Mouse (Mus musculus): ENCODE data around the gene Ifna6. TPM values are rescaled to one million over a fixed set of nuclear protein-coding genes. Genes with fewer than 3 reads are reported as not detected.
"Not testable (repeated sequence)": the region's sequence is repeated elsewhere in the genome, so short reads cannot be mapped to it uniquely, and the experiment has no call there.

Ifna6 gene
- not detected in 2 replicates for polyA plus RNA-seq (2015; fragmentation: Nextera tagmentation; extraction: Ambion mirVana)

DNA sequence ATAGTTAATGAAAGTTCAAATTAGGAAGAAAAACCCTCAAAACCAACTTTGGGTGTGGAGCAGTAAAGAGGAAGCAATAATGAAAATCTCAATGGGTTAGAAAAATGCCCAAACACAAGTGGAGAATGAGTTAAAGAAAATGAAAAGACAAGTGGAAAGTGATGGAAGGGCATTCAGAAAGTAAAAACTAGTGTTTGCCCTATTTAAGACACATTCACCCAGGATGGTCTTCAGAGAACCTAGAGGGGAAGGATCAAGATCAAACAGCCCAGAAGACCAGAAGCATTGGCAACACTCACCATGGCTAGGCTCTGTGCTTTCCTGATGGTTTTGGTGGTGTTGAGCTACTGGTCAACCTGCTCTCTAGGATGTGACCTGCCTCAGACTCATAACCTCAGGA lies at the start of gene Ifna6:
Ifna6 (plus strand) TSS at position 301 of the 400 bp plus-strand sequence.
- not testable (repeated sequence) for H3K4me3 ChIP-seq (ENCODE audit: low read length); H3K36me3 ChIP-seq (ENCODE audit: control insufficient read depth, insufficient read depth, low read length); H3K9me3 ChIP-seq (ENCODE audit: control insufficient read depth, low read length); H3K4me2 ChIP-seq (ENCODE audit: low read depth, low read length); H3K4me1 ChIP-seq (replicated peaks; ENCODE audit: control insufficient read depth, insufficient read depth, low read length); H3K27ac ChIP-seq (ENCODE audit: low read length); H3K9ac ChIP-seq (ENCODE audit: low read length); ATAC-seq (ENCODE audit: low read depth); H3K27me3 ChIP-seq (ENCODE audit: control insufficient read depth, insufficient read depth, low read depth, low read length)

GRCm38 (mm10) chr4:88779550-88779949 lies 47.7 kb upstream of the Ifna6 start, which contains the start of gene Gm13272:
Gene Gm13272 (plus strand): TSS chr4:88779850.
- not testable (repeated sequence) for H3K27ac ChIP-seq (ENCODE audit: low read length); H3K4me2 ChIP-seq (ENCODE audit: low read depth, low read length); ATAC-seq (ENCODE audit: low read depth); H3K36me3 ChIP-seq (ENCODE audit: control insufficient read depth, insufficient read depth, low read length); H3K9me3 ChIP-seq (ENCODE audit: control insufficient read depth, low read length); H3K9ac ChIP-seq (ENCODE audit: low read length); H3K4me3 ChIP-seq (ENCODE audit: low read length); H3K4me1 ChIP-seq (replicated peaks; ENCODE audit: control insufficient read depth, insufficient read depth, low read length); H3K27me3 ChIP-seq (ENCODE audit: control insufficient read depth, insufficient read depth, low read depth, low read length)
- WGBS = no CpG with 5 or more reads among the region's 29 CpGs

DNA sequence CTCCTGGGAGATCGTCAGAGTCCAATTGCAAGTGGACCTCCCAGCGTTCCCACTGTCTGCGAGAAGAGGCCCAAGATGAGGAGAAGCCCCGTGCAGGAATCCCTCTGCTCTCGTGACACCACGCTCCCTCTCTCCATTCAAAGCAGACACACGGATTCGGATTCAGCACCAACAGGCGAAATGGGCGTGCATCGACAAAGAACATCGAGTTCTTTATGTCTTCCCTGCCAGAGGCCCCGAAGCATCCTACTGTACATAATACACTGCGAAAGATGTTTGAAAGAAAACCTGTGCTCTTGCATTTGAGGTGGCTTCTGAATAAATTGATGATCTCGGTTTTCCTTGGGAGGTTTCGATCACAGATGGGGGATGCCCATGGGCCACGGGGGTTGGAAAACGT lies 46.9 kb upstream of the Ifna6 start:
- not testable (repeated sequence) for H3K4me1 ChIP-seq (replicated peaks; ENCODE audit: control insufficient read depth, insufficient read depth, low read length); H3K27ac ChIP-seq (ENCODE audit: low read length); H3K9me3 ChIP-seq (ENCODE audit: control insufficient read depth, low read length); H3K27me3 ChIP-seq (ENCODE audit: control insufficient read depth, insufficient read depth, low read depth, low read length); H3K36me3 ChIP-seq (ENCODE audit: control insufficient read depth, insufficient read depth, low read length); H3K4me3 ChIP-seq (ENCODE audit: low read length); H3K4me2 ChIP-seq (ENCODE audit: low read depth, low read length); H3K9ac ChIP-seq (ENCODE audit: low read length); ATAC-seq (ENCODE audit: low read depth)
- 42% methylated on average over 12 of the region's 18 CpGs for WGBS

GRCm38 (mm10) chr4:88781831-88782230 lies 45.4 kb upstream of the Ifna6 start, which contains the start of gene Ifnz:
Gene Ifnz (plus strand): TSS chr4:88782131.
- not testable (repeated sequence) for H3K4me1 ChIP-seq (replicated peaks; ENCODE audit: control insufficient read depth, insufficient read depth, low read length); H3K9me3 ChIP-seq (ENCODE audit: control insufficient read depth, low read length); H3K27me3 ChIP-seq (ENCODE audit: control insufficient read depth, insufficient read depth, low read depth, low read length); ATAC-seq (ENCODE audit: low read depth); H3K9ac ChIP-seq (ENCODE audit: low read length); H3K36me3 ChIP-seq (ENCODE audit: control insufficient read depth, insufficient read depth, low read length)
- 11% methylated on average over 3 of the region's 7 CpGs for WGBS
- H3K4me3 ChIP-seq (ENCODE audit: low read length) = peak within 1 kb of the TSS; percentile 37
- 0 out of 2 replicates have a peak within 1 kb of the TSS, but pooled peaks have one; percentile 22 for H3K4me2 ChIP-seq (ENCODE audit: low read depth, low read length)
- H3K27ac ChIP-seq (ENCODE audit: low read length) = peak within 1 kb of the TSS; percentile 57; the same call in 1 of the 2 replicates

GRCm38 (mm10) chr4:88782335-88782734 lies 44.9 kb upstream of the Ifna6 start:
- not testable (repeated sequence) for ATAC-seq (ENCODE audit: low read depth); H3K9ac ChIP-seq (ENCODE audit: low read length); H3K9me3 ChIP-seq (ENCODE audit: control insufficient read depth, low read length); H3K4me1 ChIP-seq (replicated peaks; ENCODE audit: control insufficient read depth, insufficient read depth, low read length); H3K36me3 ChIP-seq (ENCODE audit: control insufficient read depth, insufficient read depth, low read length); H3K27me3 ChIP-seq (ENCODE audit: control insufficient read depth, insufficient read depth, low read depth, low read length)
- WGBS = 0% methylated on average over 3 of the region's 31 CpGs
- Histone ChIP-seq H3K27ac (ENCODE audit: low read length) (peak overlapping the region; percentile 57; the same call in 1 of the 2 replicates), H3K4me2 (ENCODE audit: low read depth, low read length) (0 out of 2 replicates have a peak overlapping the region, but pooled peaks have one; percentile 22), H3K4me3 (ENCODE audit: low read length) (peak overlapping the region; percentile 37)

GRCm38 (mm10) chr4:88785409-88785808 lies 41.8 kb upstream of the Ifna6 start, which contains the start of gene Gm13276:
Gene Gm13276 (plus strand): TSS chr4:88785709.
- no CpG with 5 or more reads among the region's 27 CpGs for WGBS
- H3K9ac ChIP-seq (ENCODE audit: low read length); H3K27me3 ChIP-seq (ENCODE audit: control insufficient read depth, insufficient read depth, low read depth, low read length); H3K36me3 ChIP-seq (ENCODE audit: control insufficient read depth, insufficient read depth, low read length); H3K27ac ChIP-seq (ENCODE audit: low read length); H3K4me2 ChIP-seq (ENCODE audit: low read depth, low read length); ATAC-seq (ENCODE audit: low read depth); H3K4me3 ChIP-seq (ENCODE audit: low read length); H3K9me3 ChIP-seq (ENCODE audit: control insufficient read depth, low read length); H3K4me1 ChIP-seq (replicated peaks; ENCODE audit: control insufficient read depth, insufficient read depth, low read length): not testable (repeated sequence)

DNA sequence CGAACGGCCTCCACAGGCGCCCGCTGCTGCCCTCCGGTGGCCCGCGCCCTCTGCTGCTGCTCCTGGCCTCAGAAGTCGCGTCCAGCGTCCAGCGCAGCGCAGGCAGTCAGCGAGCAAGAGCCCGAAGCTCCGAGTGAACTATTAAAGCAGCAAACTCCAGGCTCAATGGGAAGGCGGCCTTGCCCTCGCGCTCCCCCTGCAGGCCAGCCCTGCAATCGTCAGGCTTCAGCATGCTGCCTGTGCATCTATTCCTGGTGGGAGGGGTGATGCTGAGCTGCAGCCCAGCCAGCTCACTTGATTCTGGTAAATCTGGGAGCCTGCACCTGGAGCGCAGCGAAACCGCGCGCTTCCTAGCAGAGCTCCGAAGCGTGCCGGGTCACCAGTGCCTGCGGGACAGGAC lies 38.8 kb upstream of the Ifna6 start, which contains the start of gene Gm13277:
Gm13277 (plus strand) TSS at position 231 of the 400 bp plus-strand sequence.
- H3K27me3 ChIP-seq (ENCODE audit: control insufficient read depth, insufficient read depth, low read depth, low read length); H3K27ac ChIP-seq (ENCODE audit: low read length); H3K9ac ChIP-seq (ENCODE audit: low read length); H3K4me2 ChIP-seq (ENCODE audit: low read depth, low read length); ATAC-seq (ENCODE audit: low read depth); H3K4me3 ChIP-seq (ENCODE audit: low read length); H3K4me1 ChIP-seq (replicated peaks; ENCODE audit: control insufficient read depth, insufficient read depth, low read length); H3K36me3 ChIP-seq (ENCODE audit: control insufficient read depth, insufficient read depth, low read length); H3K9me3 ChIP-seq (ENCODE audit: control insufficient read depth, low read length): not testable (repeated sequence)
- 0% methylated on average over 2 of the region's 28 CpGs for WGBS

GRCm38 (mm10) chr4:88791250-88791649 lies 36.0 kb upstream of the Ifna6 start, which contains the start of gene Gm13278:
Gene Gm13278 (plus strand): TSS chr4:88791550.
- H3K36me3 ChIP-seq (ENCODE audit: control insufficient read depth, insufficient read depth, low read length); ATAC-seq (ENCODE audit: low read depth); H3K4me3 ChIP-seq (ENCODE audit: low read length); H3K4me1 ChIP-seq (replicated peaks; ENCODE audit: control insufficient read depth, insufficient read depth, low read length); H3K27me3 ChIP-seq (ENCODE audit: control insufficient read depth, insufficient read depth, low read depth, low read length); H3K27ac ChIP-seq (ENCODE audit: low read length); H3K9ac ChIP-seq (ENCODE audit: low read length); H3K9me3 ChIP-seq (ENCODE audit: control insufficient read depth, low read length); H3K4me2 ChIP-seq (ENCODE audit: low read depth, low read length): not testable (repeated sequence)
- WGBS = no CpG with 5 or more reads among the region's 28 CpGs

DNA sequence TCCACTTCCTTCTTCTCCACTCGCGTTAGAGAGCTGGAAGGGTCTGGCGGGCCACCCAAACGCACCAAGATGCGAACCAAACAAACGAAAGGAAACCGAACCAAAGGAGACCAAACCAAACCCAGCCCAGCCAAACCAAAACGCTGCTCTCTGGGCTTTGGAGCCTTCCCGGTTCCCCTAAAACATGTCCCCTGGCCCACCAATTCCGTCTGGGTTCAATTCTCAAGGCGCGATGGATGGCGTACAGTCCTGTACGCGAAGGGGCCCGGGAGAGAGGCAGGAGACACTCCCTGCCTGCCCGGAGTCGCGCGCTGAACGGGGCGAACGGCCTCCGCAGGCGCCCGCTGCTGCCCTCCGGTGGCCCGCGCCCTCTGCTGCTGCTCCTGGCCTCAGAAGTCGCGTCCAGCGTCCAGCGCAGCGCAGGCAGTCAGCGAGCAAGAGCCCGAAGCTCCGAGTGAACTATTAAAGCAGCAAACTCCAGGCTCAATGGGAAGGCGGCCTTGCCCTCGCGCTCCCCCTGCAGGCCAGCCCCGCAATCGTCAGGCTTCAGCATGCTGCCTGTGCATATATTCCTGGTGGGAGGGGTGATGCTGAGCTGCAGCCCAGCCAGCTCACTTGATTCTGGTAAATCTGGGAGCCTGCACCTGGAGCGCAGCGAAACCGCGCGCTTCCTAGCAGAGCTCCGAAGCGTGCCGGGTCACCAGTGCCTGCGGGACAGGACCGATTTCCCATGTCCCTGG lies 33.1 kb upstream of the Ifna6 start, which contains the start of gene Gm13275:
Gm13275 (plus strand) TSS at position 552 of the 740 bp plus-strand sequence.
- not testable (repeated sequence) for H3K36me3 ChIP-seq (ENCODE audit: control insufficient read depth, insufficient read depth, low read length); H3K27ac ChIP-seq (ENCODE audit: low read length); H3K9me3 ChIP-seq (ENCODE audit: control insufficient read depth, low read length); H3K27me3 ChIP-seq (ENCODE audit: control insufficient read depth, insufficient read depth, low read depth, low read length); H3K4me1 ChIP-seq (replicated peaks; ENCODE audit: control insufficient read depth, insufficient read depth, low read length); H3K9ac ChIP-seq (ENCODE audit: low read length); H3K4me2 ChIP-seq (ENCODE audit: low read depth, low read length); ATAC-seq (ENCODE audit: low read depth); H3K4me3 ChIP-seq (ENCODE audit: low read length)
- 0% methylated on average over 8 of the region's 52 CpGs for whole genome bisulfite sequencing
